Mouse (Mus musculus) heart, postnatal 0 days (tissue): ENCODE data around the gene Cadm2.

ENCODE experiments used
- CTCF ChIP-seq: IDR thresholded peaks from 2 replicates; pipeline ENCODE4 v1.5.1; 2016; ENCODE audit warnings: antibody characterized with exemption, control low read depth, low read depth
- EP300 ChIP-seq: IDR thresholded peaks from 2 replicates; pipeline ENCODE4 v1.6.1; 2016; ENCODE audit warnings: antibody characterized with exemption, low read depth

DNA sequence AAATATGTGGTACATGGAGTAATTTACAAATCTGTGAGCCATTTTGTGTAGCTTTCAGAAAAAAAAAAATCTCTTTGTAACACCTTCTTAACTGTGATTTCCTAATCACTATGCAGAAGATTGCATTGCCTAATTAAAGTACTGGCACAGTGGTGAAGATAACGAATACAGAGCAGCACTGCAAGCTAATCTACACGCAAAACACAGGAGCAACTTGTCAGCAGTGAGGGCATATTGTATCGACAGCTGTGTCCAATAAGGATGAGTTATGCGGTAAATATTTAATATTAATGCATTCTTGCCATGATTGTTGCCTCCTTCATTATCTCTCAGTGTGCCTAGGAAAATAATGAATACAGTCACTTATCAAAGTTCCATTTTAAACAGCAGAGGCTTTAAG lies 445.3 kb downstream of the Cadm2 start:
- TF ChIP-seq CTCF = no peak
- TF ChIP-seq EP300 = no peak
